Mouse (Mus musculus) G1E (cell line): ENCODE data around the gene Dcun1d2. TPM values are rescaled to one million over a fixed set of nuclear protein-coding genes. Genes with fewer than 3 reads are reported as not detected.

ENCODE experiments used
- ATAC-seq: 2 replicates; pipeline ENCODE4 v1.8.0; 2016; ENCODE audit warnings: mild to moderate bottlenecking; ENCODE audit not compliant: insufficient number of reproducible peaks, poor library complexity, low FRiP score, severe bottlenecking; ENCODE audit errors: extremely low read depth
- DNase-seq: peaks from one replicate; pipeline ENCODE4 v3.0.0; 2012; ENCODE audit warnings: low spot score
- H3K27me3 ChIP-seq: 2 replicates; pipeline ENCODE4 v1.6.1; 2012; ENCODE audit warnings: mild to moderate bottlenecking, low read length, inconsistent platforms; ENCODE audit not compliant: insufficient read depth
- H3K36me3 ChIP-seq: replicated peaks from 2 replicates; pipeline ENCODE3; 2012; ENCODE audit warnings: mild to moderate bottlenecking, inconsistent platforms
- H3K4me1 ChIP-seq: 2 replicates; pipeline ENCODE4 v1.6.1; 2012; ENCODE audit warnings: low read depth, low read length, inconsistent platforms, mixed read lengths; ENCODE audit not compliant: insufficient read depth
- H3K4me3 ChIP-seq: 2 replicates; pipeline ENCODE4 v1.5.1; 2012; ENCODE audit warnings: low read depth, mild to moderate bottlenecking, inconsistent platforms, low read length, moderate library complexity, mixed read lengths
- H3K9me3 ChIP-seq: replicated peaks from 2 replicates; pipeline ENCODE4 v1.6.1; 2012; ENCODE audit warnings: inconsistent platforms
- CTCF ChIP-seq: IDR thresholded peaks from 2 replicates; pipeline ENCODE4 v1.5.1; 2012; ENCODE audit warnings: low read depth, low read length, inconsistent platforms, mixed read lengths
- GATA1 ChIP-seq: IDR thresholded peaks from 2 replicates; pipeline ENCODE4 v1.6.1; 2012; ENCODE audit warnings: borderline replicate concordance, low read length, inconsistent platforms, mixed read lengths
- GATA2 ChIP-seq: IDR thresholded peaks from 2 replicates; pipeline ENCODE4 v1.6.1; 2012; ENCODE audit warnings: low read depth, low read length, inconsistent platforms, borderline replicate concordance
- POLR2AphosphoS5 ChIP-seq: IDR thresholded peaks from 2 replicates; pipeline ENCODE4 v1.6.1; 2012; ENCODE audit warnings: low read depth, low read length, inconsistent platforms; ENCODE audit not compliant: insufficient replicate concordance
- TAL1 ChIP-seq: conservative IDR thresholded peaks from 2 replicates; pipeline ENCODE4 v1.6.1; 2012; ENCODE audit warnings: low read depth, low read length, inconsistent platforms, mixed read lengths
- polyA plus RNA-seq: library from polyadenylated mRNA; stranded (reverse); fragments of >175 nt; gene quantifications from 2 replicates; pipeline ENCODE4 v1.2.3, GENCODE M21; 2012
- total RNA-seq, 2 experiments: library from RNA; stranded (forward) in 1 of 2; stranded (reverse) in 1 of 2; fragments of 200-1000 nt in 1 of 2; fragments of >200 nt in 1 of 2; fragmentation: Nextera tagmentation in 1 of 2; gene quantifications; 2 replicates each; pipeline ENCODE4 v1.2.3; 2014 to 2017

Gene Dcun1d2
- total and polyA plus RNA-seq, 3 experiments: 4.6 to 24.0 (median 15.7) TPM

GRCm38 (mm10) chr8:13244343-13244880, 43.5 kb downstream of the Dcun1d2 start:
- Histone ChIP-seq H3K9me3 (no peaks in the 10 kb centered on the region), H3K4me3 (no peak overlapping the region), H3K36me3 (no peaks in the 10 kb centered on the region), H3K27me3 (peaks cover 62% of the 10 kb centered on the region), H3K4me1 (no peaks in the 10 kb centered on the region)
- no peak for TF ChIP-seq POLR2AphosphoS5
- no peak for TF ChIP-seq CTCF
- TF ChIP-seq GATA2: no peak
- no peak for TF ChIP-seq TAL1
- TF ChIP-seq GATA1: no peak
- DNase-seq (no peak), ATAC-seq (no peak)

- no peak for ATAC-seq
- Histone ChIP-seq H3K36me3 (no peaks in the 10 kb centered on the region), H3K9me3 (no peaks in the 10 kb centered on the region), H3K27me3 (peaks cover 58% of the 10 kb centered on the region), H3K4me1 (no peaks in the 10 kb centered on the region), H3K4me3 (no peak overlapping the region)
- TF ChIP-seq TAL1 (no peak), POLR2AphosphoS5 (no peak), GATA2 (no peak), CTCF (no peak), GATA1 (no peak)
- no peak for DNase-seq
Measured at GRCm38 (mm10) chr8:13242985-13243870, 44.7 kb downstream of the Dcun1d2 start.

- no peak for ATAC-seq
- H3K4me3 ChIP-seq: no peak overlapping the region
- no peaks in the 10 kb centered on the region for H3K4me1 ChIP-seq
- no peak for DNase-seq
- TF ChIP-seq GATA1 (no peak), GATA2 (no peak), POLR2AphosphoS5 (no peak), TAL1 (no peak), CTCF (no peak)
- peaks cover 58% of the 10 kb centered on the region for H3K27me3 ChIP-seq
- no peaks in the 10 kb centered on the region for H3K9me3 ChIP-seq
- no peaks in the 10 kb centered on the region for H3K36me3 ChIP-seq
Measured at GRCm38 (mm10) chr8:13240691-13241090, 47.2 kb downstream of the Dcun1d2 start.

DNA sequence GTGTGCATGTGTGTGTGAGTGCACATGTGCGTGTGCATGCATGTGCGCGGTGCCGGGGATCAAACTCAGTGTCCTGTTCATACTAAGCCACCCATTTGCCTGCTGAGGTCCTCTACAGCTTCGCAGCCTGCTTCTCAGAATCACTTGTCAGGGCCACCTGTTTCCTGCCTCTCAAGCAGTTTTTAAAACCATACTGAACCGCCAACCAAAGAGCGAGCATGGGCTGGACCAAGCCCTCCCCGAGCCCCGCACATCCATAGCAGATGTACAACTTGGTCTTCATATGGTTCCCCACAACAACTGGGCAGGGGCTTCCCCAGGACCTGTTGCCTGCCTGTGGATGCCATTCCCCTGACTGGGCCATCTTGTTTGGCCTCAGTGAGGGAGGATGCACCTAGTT, 47.9 kb downstream of the Dcun1d2 start:
- peaks cover 59% of the 10 kb centered on the region for H3K27me3 ChIP-seq
- DNase-seq (no peak), ATAC-seq (no peak)
- H3K4me1 ChIP-seq: no peaks in the 10 kb centered on the region
- H3K36me3 ChIP-seq: no peaks in the 10 kb centered on the region
- H3K4me3 ChIP-seq: no peak overlapping the region
- no peaks in the 10 kb centered on the region for H3K9me3 ChIP-seq
- TF ChIP-seq CTCF (no peak), TAL1 (no peak), POLR2AphosphoS5 (no peak), GATA2 (no peak), GATA1 (no peak)

GRCm38 (mm10) chr8:13234803-13235202, 53.1 kb downstream of the Dcun1d2 start:
- H3K27me3 ChIP-seq: peaks cover 63% of the 10 kb centered on the region

DNA sequence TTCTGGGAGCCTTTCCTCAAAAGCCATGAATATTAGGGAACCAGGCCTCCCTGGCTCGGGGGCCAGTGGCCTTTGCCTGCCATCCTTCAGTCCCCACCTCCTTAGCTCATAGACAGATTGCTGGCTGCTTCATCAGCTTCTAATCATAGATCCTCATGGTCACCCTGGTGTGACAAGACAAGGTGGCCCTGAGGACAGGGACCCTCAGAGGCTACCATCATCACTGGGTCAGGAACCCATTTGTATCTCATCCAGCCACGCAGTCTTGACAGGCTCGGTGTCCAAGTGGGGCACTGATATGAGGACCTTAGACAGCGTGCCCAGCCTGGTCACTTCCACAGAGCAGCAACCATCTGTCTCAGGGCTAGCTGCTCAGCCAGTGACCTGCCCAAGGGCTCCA, 57.5 kb downstream of the Dcun1d2 start:
- ATAC-seq (no peak), DNase-seq (no peak)
- Histone ChIP-seq H3K9me3 (no peaks in the 10 kb centered on the region), H3K4me1 (peaks cover 4% of the 10 kb centered on the region), H3K4me3 (no peak overlapping the region), H3K27me3 (peaks cover 88% of the 10 kb centered on the region), H3K36me3 (no peaks in the 10 kb centered on the region)
- TF ChIP-seq GATA1 (no peak), POLR2AphosphoS5 (no peak), TAL1 (no peak), GATA2 (no peak), CTCF (no peak)

More at GRCm38 (mm10) chr8:13234803-13235202, 53.1 kb downstream of the Dcun1d2 start:
- H3K36me3 ChIP-seq: no peaks in the 10 kb centered on the region
- no peak overlapping the region for H3K4me3 ChIP-seq
- ATAC-seq (no peak), DNase-seq (no peak)
- no peaks in the 10 kb centered on the region for H3K4me1 ChIP-seq
- no peak for TF ChIP-seq CTCF
- TF ChIP-seq GATA1: no peak
- no peak for TF ChIP-seq TAL1
- no peak for TF ChIP-seq POLR2AphosphoS5
- no peak for TF ChIP-seq GATA2
- H3K9me3 ChIP-seq: no peaks in the 10 kb centered on the region
